Mouse (Mus musculus) thymus, adult 2 months (tissue): ENCODE measurements around the gene Shisa5.

Source experiments
- CTCF ChIP-seq: fragments of 200-500 bp; IDR thresholded peaks from 2 replicates; pipeline ENCODE4 v1.5.1; 2012; ENCODE audit warnings: mild to moderate bottlenecking, control low read depth, low read length, moderate library complexity, borderline replicate concordance; ENCODE audit not compliant: control insufficient read depth, poor library complexity, insufficient read depth; ENCODE audit errors: extremely low read depth
- POLR2A ChIP-seq: fragments of 200-500 bp; IDR thresholded peaks from 2 replicates; pipeline ENCODE4 v1.6.1; 2012; ENCODE audit warnings: mild to moderate bottlenecking, low read length, control low read depth, moderate library complexity; ENCODE audit not compliant: control insufficient read depth, poor library complexity, insufficient read depth; ENCODE audit errors: extremely low read depth

- TF ChIP-seq POLR2A: no peak
- no peak for TF ChIP-seq CTCF
Measured at GRCm38 (mm10) chr9:109015397-109015796, 23.0 kb upstream of the Shisa5 start.
